35 mouse cellular contexts compared by ENCODE assay signal in the genomic region with DNA sequence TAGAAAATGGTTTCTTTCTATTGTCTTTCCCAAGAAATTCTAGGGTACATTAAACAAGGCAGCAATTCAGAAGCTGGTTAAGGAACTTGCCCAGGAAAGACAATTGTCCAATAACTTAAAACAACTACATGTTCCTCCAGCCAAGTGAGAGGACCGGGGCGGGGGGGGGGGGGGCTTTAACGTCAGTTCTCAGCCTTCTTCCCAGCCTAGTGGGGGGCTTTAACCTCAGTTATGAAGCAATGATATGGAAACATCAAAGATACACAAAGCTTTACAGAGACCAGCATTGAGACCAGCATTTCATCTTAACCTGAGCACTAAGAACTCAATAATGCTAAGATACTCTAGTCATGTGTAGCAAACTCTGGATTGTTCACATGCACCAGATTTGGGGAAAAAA. TPM values are rescaled to one million over a fixed set of nuclear protein-coding genes. Genes with fewer than 3 reads are reported as not detected.
"Had no signal": no experiment of that assay in that cellular context is flagged by ENCODE, and none has a peak within 500 bp of the region (broad histone marks: within the 10 kb centered on the region; RNA-seq: fewer than 3 reads in every experiment).

A gene (minus strand): TSS at position 101 of the 400 bp plus-strand sequence.

- DNase-seq: cerebellum, adult 2 months; cerebellum, adult 8-10 months; cerebellum, adult 9-10 months; cerebellum, adult 9-11 months; cerebellum, postnatal 10 days; cerebellum, postnatal 14 days; cerebellum, postnatal 25 days; cerebellum, postnatal 36 days; embryo, embryonic 11 days; forebrain, postnatal 0 days; gastrocnemius, adult 2 months; gastrocnemius, postnatal 10 days; gastrocnemius, postnatal 14 days; gastrocnemius, postnatal 25 days; gastrocnemius, postnatal 36 days; heart, adult 11 months; heart, adult 18-20 months; heart, adult 2 months had no signal

- H3K27me3 ChIP-seq: embryonic facial prominence, embryonic 12.5 days; embryonic facial prominence, embryonic 13.5 days; embryonic facial prominence, embryonic 15.5 days; forebrain, embryonic 12.5 days; forebrain, embryonic 13.5 days; forebrain, embryonic 15.5 days had no signal

- H3K36me3 ChIP-seq: embryonic facial prominence, embryonic 10.5 days; embryonic facial prominence, embryonic 12.5 days; embryonic facial prominence, embryonic 13.5 days; embryonic facial prominence, embryonic 15.5 days; forebrain, embryonic 10.5 days; forebrain, embryonic 12.5 days; forebrain, embryonic 15.5 days had no signal

- H3K4me1 ChIP-seq: embryonic facial prominence, embryonic 10.5 days; embryonic facial prominence, embryonic 12.5 days; embryonic facial prominence, embryonic 13.5 days; embryonic facial prominence, embryonic 15.5 days; forebrain, embryonic 10.5 days; forebrain, embryonic 12.5 days; forebrain, embryonic 13.5 days; forebrain, embryonic 15.5 days had no signal

- H3K27ac ChIP-seq: embryonic facial prominence, embryonic 10.5 days; embryonic facial prominence, embryonic 12.5 days; embryonic facial prominence, embryonic 13.5 days; embryonic facial prominence, embryonic 15.5 days; forebrain, embryonic 10.5 days; forebrain, embryonic 12.5 days; forebrain, embryonic 13.5 days; forebrain, embryonic 15.5 days; gastrocnemius, adult 2 months; heart, adult 2 months had no signal

- H3K4me3 ChIP-seq: embryonic facial prominence, embryonic 10.5 days; embryonic facial prominence, embryonic 12.5 days; embryonic facial prominence, embryonic 13.5 days; embryonic facial prominence, embryonic 15.5 days; erythroblast, embryonic 14.5 days; forebrain, embryonic 10.5 days; forebrain, embryonic 12.5 days; forebrain, embryonic 13.5 days; forebrain, embryonic 15.5 days; gastrocnemius, adult 2 months; heart, adult 2 months had no signal

RNA-seq across cellular contexts. Expression of the gene that starts here (rescaled TPM):
- polyA plus RNA-seq: cerebellum, adult 2 months; cortical plate, adult 2 months; embryonic facial prominence, embryonic 10.5 days; embryonic facial prominence, embryonic 11.5 days; embryonic facial prominence, embryonic 12.5 days; embryonic facial prominence, embryonic 13.5 days; embryonic facial prominence, embryonic 14.5 days; embryonic facial prominence, embryonic 15.5 days; erythroblast, embryonic 14.5 days; forebrain, embryonic 10.5 days; forebrain, embryonic 11.5 days; forebrain, embryonic 12.5 days; forebrain, embryonic 13.5 days; forebrain, embryonic 14.5 days; forebrain, embryonic 15.5 days; forebrain, embryonic 16.5 days; forebrain, postnatal 0 days; frontal cortex, adult 2 months; gonadal fat pad, adult 2 months; heart, adult 2 months had no signal
